Comparison of ENCODE assay signal across 24 mouse cellular contexts in genomic region chr5:44635546-44635945, GRCm38 (mm10).
A peak's percentile ranks its signal among the peaks of the same experiment; 100 is the strongest.
DNase-seq lines count a peak whose midpoint lies in the region; ATAC-seq lines count a peak whose summit lies in the region.
"Had no signal": no experiment of that assay in that cellular context is flagged by ENCODE, and none has a peak within 500 bp of the region (broad histone marks: within the 10 kb centered on the region; RNA-seq: fewer than 3 reads in every experiment).

No protein-coding gene starts in this region.

- peak; percentile 23 for DNase-seq in gastrocnemius, postnatal 14 days
- no peak for DNase-seq in gastrocnemius, postnatal 36 days
- DNase-seq in kidney, postnatal 10 days = peak; percentile 39
- DNase-seq in NIH3T3 (ENCODE audit: low read depth) = peak; percentile 3
- no peak for DNase-seq in frontal cortex, postnatal 25 days (ENCODE audit: low spot score in 2 of 2)
- DNase-seq: adrenal gland, adult 2 months; adrenal gland, postnatal 25 days; B cell, adult 2 months; cerebellum, adult 18-20 months; cerebellum, adult 9-11 months; cerebellum, postnatal 36 days; heart, postnatal 36 days; kidney, adult 8-10 months had no signal

- H3K27me3 ChIP-seq in kidney, embryonic 15.5 days = no peaks in the 10 kb centered on the region
- H3K27me3 ChIP-seq: embryonic facial prominence, embryonic 15.5 days; forebrain, embryonic 15.5 days; heart, embryonic 12.5 days; hindbrain, embryonic 12.5 days had no signal

- H3K9me3 ChIP-seq in kidney, embryonic 15.5 days (replicated peaks) = no peaks in the 10 kb centered on the region
- H3K9me3 ChIP-seq: embryonic facial prominence, embryonic 15.5 days; forebrain, embryonic 15.5 days; G1E; heart, embryonic 12.5 days; hindbrain, embryonic 12.5 days had no signal

- no peaks in the 10 kb centered on the region for H3K4me1 ChIP-seq in kidney, embryonic 15.5 days
- H3K4me1 ChIP-seq: embryonic facial prominence, embryonic 15.5 days; forebrain, embryonic 15.5 days; heart, embryonic 12.5 days; hindbrain, embryonic 12.5 days had no signal

- H3K4me2 ChIP-seq in kidney, embryonic 15.5 days = no peak overlapping the region
- H3K4me2 ChIP-seq: embryonic facial prominence, embryonic 15.5 days; forebrain, embryonic 15.5 days; heart, embryonic 12.5 days; hindbrain, embryonic 12.5 days had no signal

- H3K4me3 ChIP-seq in kidney, embryonic 15.5 days (replicated peaks) = no peak overlapping the region
- H3K4me3 ChIP-seq: embryonic facial prominence, embryonic 15.5 days; forebrain, embryonic 15.5 days; heart, embryonic 12.5 days; hindbrain, embryonic 12.5 days had no signal

- WGBS in kidney, embryonic 15.5 days = 81% methylated on average over 6 of the region's 6 CpGs

- ATAC-seq in kidney, embryonic 15.5 days (replicated peaks; ENCODE audit: low FRiP score) = no peak
- ATAC-seq: CD4-positive, CD25-positive, alpha-beta regulatory T cell, adult 4 months; forebrain, embryonic 15.5 days; hindbrain, embryonic 16.5 days; inflammation-experienced regulatory T-cells, adult 6 months; intestine, postnatal 0 days; Patski had no signal

- intact Hi-C loops in gastrocnemius, postnatal 14 days (cut with DNase I; ENCODE audit: low total_unique reads) = no loop called here
- intact Hi-C loops in gastrocnemius, postnatal 36 days (cut with DNase I) = no loop called here

- no peak overlapping the region for H3K27ac ChIP-seq in kidney, embryonic 15.5 days
- H3K27ac ChIP-seq: embryonic facial prominence, embryonic 15.5 days; forebrain, embryonic 15.5 days; hindbrain, embryonic 12.5 days had no signal

- no peaks in the 10 kb centered on the region for H3K36me3 ChIP-seq in kidney, embryonic 15.5 days
- H3K36me3 ChIP-seq: embryonic facial prominence, embryonic 15.5 days; forebrain, embryonic 15.5 days; G1E; heart, embryonic 12.5 days; hindbrain, embryonic 12.5 days had no signal

- H3K9ac ChIP-seq in kidney, embryonic 15.5 days = no peak overlapping the region
- H3K9ac ChIP-seq: embryonic facial prominence, embryonic 15.5 days; forebrain, embryonic 15.5 days; heart, embryonic 12.5 days; hindbrain, embryonic 12.5 days had no signal

Comparison
In these comparisons a context has a peak if more than half of its experiments do, and no peak if none do; other contexts are left out.
1. DNase-seq: peak in gastrocnemius, postnatal 14 days (single experiment), kidney, postnatal 10 days (single experiment) and NIH3T3 (single experiment); none in gastrocnemius, postnatal 36 days (0 of 2) and frontal cortex, postnatal 25 days (0 of 2).